Mouse (Mus musculus): ENCODE data around the gene Abcd3. TPM values are rescaled to one million over a fixed set of nuclear protein-coding genes. Genes with fewer than 3 reads are reported as not detected.

Gene Abcd3
- polyA plus RNA-seq, 1 experiment from 2014 or later: 47.2 TPM

GRCm38 (mm10) chr3:121720801-121721690 is 94.1 kb downstream of the Abcd3 start:
- Histone ChIP-seq H3K4me2 (peak overlapping the region; percentile 21; the same call in 1 of the 2 replicates), H3K4me1 (replicated peaks) (peaks cover 26% of the 10 kb centered on the region), H3K27me3 (replicated peaks) (peaks cover 10% of the 10 kb centered on the region; the same call in 1 of the 2 replicates), H3K27ac (ENCODE audit: poor library complexity, severe bottlenecking) (no peak overlapping the region), H3K9me3 (replicated peaks) (no peaks in the 10 kb centered on the region), H3K36me3 (no peaks in the 10 kb centered on the region), H3K9ac (no peak overlapping the region), H3K4me3 (no peak overlapping the region)
- WGBS: 44% methylated on average over 14 of the region's 14 CpGs
- no peak for ATAC-seq (ENCODE audit: insufficient number of reproducible peaks, low FRiP score)

GRCm38 (mm10) chr3:121719701-121720100 is 95.4 kb downstream of the Abcd3 start:
- Histone ChIP-seq H3K36me3 (no peaks in the 10 kb centered on the region), H3K9ac (no peak overlapping the region), H3K27me3 (replicated peaks) (peaks cover 10% of the 10 kb centered on the region; the same call in 1 of the 2 replicates), H3K4me1 (replicated peaks) (peaks cover 38% of the 10 kb centered on the region), H3K9me3 (replicated peaks) (no peaks in the 10 kb centered on the region), H3K4me2 (no peak overlapping the region), H3K27ac (ENCODE audit: poor library complexity, severe bottlenecking) (no peak overlapping the region), H3K4me3 (no peak overlapping the region)
- no peak for ATAC-seq (ENCODE audit: insufficient number of reproducible peaks, low FRiP score)
- 79% methylated on average over 3 of the region's 3 CpGs for WGBS

GRCm38 (mm10) chr3:121718679-121719078 is 96.4 kb downstream of the Abcd3 start:
- 65% methylated on average over 8 of the region's 8 CpGs for WGBS
- H3K9me3 ChIP-seq (replicated peaks): no peaks in the 10 kb centered on the region

GRCm38 (mm10) chr3:121716480-121716879 is 98.6 kb downstream of the Abcd3 start:
- H3K36me3 ChIP-seq: no peaks in the 10 kb centered on the region
- no peak overlapping the region for H3K27ac ChIP-seq (ENCODE audit: poor library complexity, severe bottlenecking)
- H3K27me3 ChIP-seq (replicated peaks): 0 out of 2 replicates have a peak, but pooled peaks cover 9% of the 10 kb centered on the region
- H3K9me3 ChIP-seq (replicated peaks): no peaks in the 10 kb centered on the region
- H3K9ac ChIP-seq: no peak overlapping the region
- H3K4me1 ChIP-seq (replicated peaks): peaks cover 38% of the 10 kb centered on the region
- ATAC-seq (ENCODE audit: insufficient number of reproducible peaks, low FRiP score): no peak
- no peak overlapping the region for H3K4me2 ChIP-seq
- WGBS: 80% methylated on average over 5 of the region's 5 CpGs
- no peak overlapping the region for H3K4me3 ChIP-seq

More at GRCm38 (mm10) chr3:121718679-121719078, 96.4 kb downstream of the Abcd3 start:
- H3K27me3 ChIP-seq (replicated peaks): peaks cover 10% of the 10 kb centered on the region; the same call in 1 of the 2 replicates
- H3K36me3 ChIP-seq: no peaks in the 10 kb centered on the region
- no peak overlapping the region for H3K4me3 ChIP-seq
- ATAC-seq (ENCODE audit: insufficient number of reproducible peaks, low FRiP score): no peak
- H3K4me1 ChIP-seq (replicated peaks): peaks cover 35% of the 10 kb centered on the region
- no peak overlapping the region for H3K4me2 ChIP-seq
- H3K27ac ChIP-seq (ENCODE audit: poor library complexity, severe bottlenecking): no peak overlapping the region
- no peak overlapping the region for H3K9ac ChIP-seq

GRCm38 (mm10) chr3:121715741-121716459 is 99.2 kb downstream of the Abcd3 start:
- Histone ChIP-seq H3K36me3 (no peaks in the 10 kb centered on the region), H3K4me3 (no peak overlapping the region), H3K9me3 (replicated peaks) (no peaks in the 10 kb centered on the region), H3K4me1 (replicated peaks) (peaks cover 40% of the 10 kb centered on the region), H3K27ac (ENCODE audit: poor library complexity, severe bottlenecking) (no peak overlapping the region), H3K9ac (no peak overlapping the region), H3K27me3 (replicated peaks) (0 out of 2 replicates have a peak, but pooled peaks cover 4% of the 10 kb centered on the region), H3K4me2 (no peak overlapping the region)
- no peak for ATAC-seq (ENCODE audit: insufficient number of reproducible peaks, low FRiP score)
- WGBS: 48% methylated on average over 6 of the region's 6 CpGs

GRCm38 (mm10) chr3:121715336-121715735 is 99.8 kb downstream of the Abcd3 start:
- Histone ChIP-seq H3K27me3 (replicated peaks) (0 out of 2 replicates have a peak, but pooled peaks cover 4% of the 10 kb centered on the region), H3K36me3 (no peaks in the 10 kb centered on the region)
- no peak for ATAC-seq (ENCODE audit: insufficient number of reproducible peaks, low FRiP score)

GRCm38 (mm10) chr3:121714461-121714860 is 100.6 kb downstream of the Abcd3 start:
- Histone ChIP-seq H3K4me2 (no peak overlapping the region), H3K9me3 (replicated peaks) (no peaks in the 10 kb centered on the region), H3K4me1 (replicated peaks) (peaks cover 43% of the 10 kb centered on the region), H3K9ac (no peak overlapping the region), H3K27ac (ENCODE audit: poor library complexity, severe bottlenecking) (no peak overlapping the region), H3K27me3 (replicated peaks) (0 out of 2 replicates have a peak, but pooled peaks cover 1% of the 10 kb centered on the region), H3K4me3 (no peak overlapping the region), H3K36me3 (no peaks in the 10 kb centered on the region)
- 54% methylated on average over 2 of the region's 2 CpGs for WGBS
- no peak for ATAC-seq (ENCODE audit: insufficient number of reproducible peaks, low FRiP score)

More at GRCm38 (mm10) chr3:121715336-121715735, 99.8 kb downstream of the Abcd3 start:
- H3K4me1 ChIP-seq (replicated peaks): peaks cover 43% of the 10 kb centered on the region
- no peak overlapping the region for H3K4me3 ChIP-seq
- H3K9ac ChIP-seq: no peak overlapping the region
- H3K27ac ChIP-seq (ENCODE audit: poor library complexity, severe bottlenecking): no peak overlapping the region
- no peaks in the 10 kb centered on the region for H3K9me3 ChIP-seq (replicated peaks)
- no peak overlapping the region for H3K4me2 ChIP-seq

GRCm38 (mm10) chr3:121713816-121714215 is 101.3 kb downstream of the Abcd3 start:
- Histone ChIP-seq H3K27ac (ENCODE audit: poor library complexity, severe bottlenecking) (no peak overlapping the region), H3K27me3 (replicated peaks) (no peaks in the 10 kb centered on the region), H3K36me3 (no peaks in the 10 kb centered on the region), H3K9me3 (replicated peaks) (no peaks in the 10 kb centered on the region), H3K4me3 (no peak overlapping the region), H3K9ac (no peak overlapping the region), H3K4me1 (replicated peaks) (peaks cover 43% of the 10 kb centered on the region), H3K4me2 (peak overlapping the region; percentile 48)
- ATAC-seq (ENCODE audit: insufficient number of reproducible peaks, low FRiP score): 0 out of 2 replicates have a peak, but pooled peaks have one; percentile 29
- WGBS: 71% methylated on average over 8 of the region's 8 CpGs

- Histone ChIP-seq H3K4me2 (peak overlapping the region; percentile 48), H3K27ac (ENCODE audit: poor library complexity, severe bottlenecking) (no peak overlapping the region)
Observed at GRCm38 (mm10) chr3:121713151-121713701, 101.9 kb downstream of the Abcd3 start.

GRCm38 (mm10) chr3:121712222-121712621 is 102.9 kb downstream of the Abcd3 start:
- Histone ChIP-seq H3K27ac (ENCODE audit: poor library complexity, severe bottlenecking) (no peak overlapping the region), H3K36me3 (no peaks in the 10 kb centered on the region), H3K4me3 (no peak overlapping the region), H3K9me3 (replicated peaks) (no peaks in the 10 kb centered on the region), H3K4me2 (no peak overlapping the region), H3K9ac (no peak overlapping the region), H3K27me3 (replicated peaks) (no peaks in the 10 kb centered on the region), H3K4me1 (replicated peaks) (peaks cover 43% of the 10 kb centered on the region)
- 71% methylated on average over 4 of the region's 4 CpGs for WGBS
- no peak for ATAC-seq (ENCODE audit: insufficient number of reproducible peaks, low FRiP score)

More at GRCm38 (mm10) chr3:121713151-121713701, 101.9 kb downstream of the Abcd3 start:
- H3K27me3 ChIP-seq (replicated peaks): no peaks in the 10 kb centered on the region
- no peak overlapping the region for H3K4me3 ChIP-seq
- no peaks in the 10 kb centered on the region for H3K36me3 ChIP-seq
- H3K9ac ChIP-seq: 0 out of 2 replicates have a peak overlapping the region, but pooled peaks have one; percentile 28
- no peaks in the 10 kb centered on the region for H3K9me3 ChIP-seq (replicated peaks)
- H3K4me1 ChIP-seq (replicated peaks): peaks cover 43% of the 10 kb centered on the region
- peak; percentile 39 for ATAC-seq (ENCODE audit: insufficient number of reproducible peaks, low FRiP score)
- 24% methylated on average over 17 of the region's 17 CpGs for WGBS

Measured in heart, embryonic 12.5 days (tissue).